20 mouse cellular contexts compared by ENCODE assay signal in genomic region chr1:34739621-34740020, GRCm38 (mm10).
"Had no signal": no experiment of that assay in that cellular context is flagged by ENCODE, and none has a peak within 500 bp of the region (broad histone marks: within the 10 kb centered on the region; RNA-seq: fewer than 3 reads in every experiment).

No protein-coding gene starts in this region.

- H3K9me3 ChIP-seq: limb, embryonic 12.5 days; limb, embryonic 15.5 days; midbrain, embryonic 15.5 days had no signal

- DNase-seq: kidney, adult 9 months; kidney, postnatal 14 days; kidney, postnatal 4 days; left cerebral cortex, postnatal 4 days; liver, postnatal 0 days; lung, embryonic 14.5 days; right cerebral cortex, adult 18-20 months; right cerebral cortex, postnatal 14 days; right cerebral cortex, postnatal 4 days; thymus, adult 18-20 months; thymus, postnatal 36 days had no signal

- H3K27me3 ChIP-seq: limb, embryonic 12.5 days; limb, embryonic 15.5 days; midbrain, embryonic 15.5 days had no signal

- ATAC-seq: lung, postnatal 0 days; midbrain, embryonic 15.5 days had no signal

- H3K4me2 ChIP-seq: limb, embryonic 12.5 days; limb, embryonic 15.5 days; liver, embryonic 11.5 days; lung, embryonic 14.5 days; midbrain, embryonic 15.5 days had no signal

- H3K4me1 ChIP-seq: limb, embryonic 12.5 days; limb, embryonic 15.5 days; midbrain, embryonic 15.5 days had no signal

- H3K4me3 ChIP-seq: limb, embryonic 12.5 days; limb, embryonic 15.5 days; midbrain, embryonic 15.5 days; myocyte had no signal

- H3K9ac ChIP-seq: limb, embryonic 12.5 days; limb, embryonic 15.5 days; liver, embryonic 14.5 days; liver, postnatal 0 days; lung, embryonic 14.5 days; midbrain, embryonic 15.5 days had no signal

- H3K27ac ChIP-seq: limb, embryonic 12.5 days; limb, embryonic 15.5 days; liver, embryonic 14.5 days; macrophage; midbrain, embryonic 15.5 days; stomach, postnatal 0 days had no signal

- H3K36me3 ChIP-seq: limb, embryonic 12.5 days; limb, embryonic 15.5 days; midbrain, embryonic 15.5 days had no signal
